Mouse (Mus musculus) bone marrow macrophage, adult 2 months (primary cell): ENCODE results near the gene A630001G21Rik. TPM values are rescaled to one million over a fixed set of nuclear protein-coding genes. Genes with fewer than 3 reads are reported as not detected.
A peak's percentile ranks its signal among the peaks of the same experiment; 100 is the strongest.

Experiments
- H3K27ac ChIP-seq: 2 replicates; pipeline ENCODE4 v1.5.1; 2012; ENCODE audit warnings: low read depth, low read length; ENCODE audit not compliant: insufficient read depth
- H3K4me1 ChIP-seq: 2 replicates; pipeline ENCODE4 v1.6.1; 2012; ENCODE audit warnings: low read length; ENCODE audit not compliant: control insufficient read depth, insufficient read depth
- H3K4me3 ChIP-seq: 2 replicates; pipeline ENCODE4 v1.5.1; 2012; ENCODE audit warnings: mild to moderate bottlenecking, low read length, moderate library complexity; ENCODE audit not compliant: insufficient read depth
- CTCF ChIP-seq: IDR thresholded peaks from 2 replicates; pipeline ENCODE4 v1.5.1; 2012; ENCODE audit warnings: low read depth, mild to moderate bottlenecking, low read length, moderate library complexity
- POLR2A ChIP-seq: IDR thresholded peaks from 2 replicates; pipeline ENCODE4 v1.6.1; 2012; ENCODE audit warnings: mild to moderate bottlenecking, low read depth, low read length, borderline replicate concordance
- polyA plus RNA-seq: library from polyadenylated mRNA; stranded (reverse); fragments of >200 nt; gene quantifications from 2 replicates; pipeline ENCODE4 v1.2.4, GENCODE M21; 2012; ENCODE audit not compliant: missing spikeins, insufficient read depth, insufficient read length

The A630001G21Rik gene
- polyA plus RNA-seq, 1 experiment = 111 TPM

DNA sequence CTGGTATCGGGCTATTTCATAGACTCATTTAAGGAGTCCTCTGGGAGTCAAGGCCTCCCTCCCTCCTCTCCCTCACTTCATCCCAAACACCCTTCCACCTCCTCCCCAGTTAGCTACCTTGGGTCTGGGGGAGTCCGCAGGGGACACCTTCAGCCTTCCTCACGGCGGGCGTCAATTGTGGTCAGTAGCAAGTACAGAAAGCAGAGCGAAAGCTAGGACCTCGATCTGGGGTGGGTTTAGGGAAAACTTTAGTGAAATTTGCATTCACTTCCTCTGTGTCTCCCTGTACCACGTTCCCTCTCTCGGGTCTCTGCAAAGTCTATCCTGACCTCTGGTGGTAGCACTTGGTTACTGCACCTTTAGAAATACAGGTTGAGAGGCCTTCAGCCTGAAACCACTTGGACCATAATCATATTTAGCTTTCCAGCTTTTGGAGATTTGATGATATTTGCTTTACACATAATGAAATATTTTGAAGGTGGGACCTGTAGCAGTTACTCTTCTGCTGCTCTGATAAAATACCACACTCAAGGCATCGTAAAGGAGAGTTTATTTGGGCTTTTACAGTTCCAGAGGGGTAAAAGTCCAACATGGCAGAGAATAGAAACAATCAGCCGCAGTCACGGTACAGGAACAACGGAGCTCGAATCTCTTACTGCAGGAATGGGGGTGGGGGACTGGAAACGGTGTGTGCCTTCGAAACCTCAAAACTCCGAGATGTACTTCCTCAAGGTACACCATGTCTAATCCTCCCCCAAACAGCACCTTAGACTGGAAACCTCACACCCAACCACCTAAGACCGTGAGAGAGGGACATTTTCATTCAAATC lies 41.9 kb downstream of the A630001G21Rik start:
- H3K27ac ChIP-seq = peak overlapping the region; percentile 86
- TF ChIP-seq CTCF = no peak
- no peak for TF ChIP-seq POLR2A
- H3K4me1 ChIP-seq = peaks cover 18% of the 10 kb centered on the region

DNA sequence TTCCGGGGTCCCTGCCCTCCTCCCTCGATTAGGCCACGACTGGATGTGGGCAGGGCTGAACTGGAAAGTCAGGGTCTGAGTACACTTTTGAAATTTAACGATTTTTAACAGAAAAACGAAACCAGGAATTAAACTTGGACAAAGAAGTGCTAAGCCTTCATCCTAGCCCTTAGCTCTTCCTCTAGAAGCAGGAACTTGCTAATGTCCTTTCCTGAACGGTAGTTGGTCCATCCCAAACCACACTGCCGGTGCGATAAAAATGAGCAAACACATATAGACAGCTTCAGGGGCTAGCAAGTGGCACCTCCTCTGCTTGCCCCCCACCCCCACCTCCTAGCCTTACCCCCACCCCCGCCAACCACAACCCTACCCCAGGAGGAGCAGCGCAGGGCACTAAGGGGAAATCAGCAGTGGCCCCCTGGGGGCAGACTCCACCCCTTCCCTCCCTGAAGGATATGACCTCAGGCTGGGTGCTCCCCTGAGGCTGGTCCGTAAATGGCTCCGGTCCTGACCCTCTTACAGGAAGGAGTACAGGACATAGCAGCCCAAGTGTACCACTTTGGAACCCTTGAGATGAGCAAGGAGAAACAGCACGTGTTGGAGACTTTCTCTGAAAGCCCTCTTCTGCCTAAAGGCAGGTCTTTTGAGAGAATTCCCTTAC lies 42.9 kb downstream of the A630001G21Rik start:
- Histone ChIP-seq H3K27ac (peak overlapping the region; percentile 86), H3K4me3 (peak overlapping the region; percentile 70), H3K4me1 (peaks cover 18% of the 10 kb centered on the region)
- TF ChIP-seq POLR2A (no peak), CTCF (no peak)

More for the DNA sequence above, 41.9 kb downstream of the A630001G21Rik start:
- peak overlapping the region; percentile 70 for H3K4me3 ChIP-seq

DNA sequence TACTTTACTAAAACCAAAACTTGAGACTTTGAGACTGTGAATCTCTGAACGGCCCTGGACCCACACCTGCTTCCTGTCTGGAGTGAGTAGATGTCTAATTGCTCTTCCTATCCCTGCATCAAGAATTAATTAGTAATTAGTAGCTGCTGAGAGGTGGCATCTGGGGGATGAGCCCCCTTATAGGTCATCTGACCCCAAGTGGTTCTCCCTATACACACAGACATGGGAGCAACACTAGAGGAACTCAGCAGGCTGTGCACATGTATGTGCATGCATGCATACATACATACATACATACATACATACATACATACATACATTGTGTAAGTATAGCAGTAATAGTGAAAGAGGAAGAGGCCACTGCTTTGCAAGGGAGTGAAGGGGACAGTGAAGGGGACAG lies 43.9 kb downstream of the A630001G21Rik start:
- TF ChIP-seq POLR2A (no peak), CTCF (no peak)
- H3K4me1 ChIP-seq = peaks cover 21% of the 10 kb centered on the region
- H3K4me3 ChIP-seq = peak overlapping the region; percentile 70
- H3K27ac ChIP-seq = peak overlapping the region; percentile 86; the same call in 1 of the 2 replicates

DNA sequence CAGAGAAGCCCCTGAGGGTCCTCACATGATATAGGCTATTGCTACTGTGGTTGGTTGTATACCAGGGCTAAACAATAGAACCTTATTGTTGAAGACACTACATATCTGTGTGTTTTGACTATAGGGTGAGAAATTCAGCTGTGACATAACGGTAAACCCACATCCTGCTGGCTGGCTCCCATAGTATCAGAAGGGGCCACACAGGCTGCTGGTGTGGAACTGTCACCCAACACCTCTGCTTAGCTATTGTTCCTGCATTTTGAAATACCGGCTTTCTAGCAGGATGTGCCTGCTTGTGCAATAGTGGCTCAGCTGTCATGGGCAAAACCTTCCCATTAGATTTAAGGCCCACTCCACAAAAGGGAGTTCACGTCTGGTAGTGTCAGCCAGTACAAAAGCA lies 45.9 kb downstream of the A630001G21Rik start:
- Histone ChIP-seq H3K4me1 (peaks cover 21% of the 10 kb centered on the region), H3K27ac (no peak overlapping the region; the same call in 1 of the 2 replicates)
- no peak for TF ChIP-seq POLR2A
- no peak for TF ChIP-seq CTCF

DNA sequence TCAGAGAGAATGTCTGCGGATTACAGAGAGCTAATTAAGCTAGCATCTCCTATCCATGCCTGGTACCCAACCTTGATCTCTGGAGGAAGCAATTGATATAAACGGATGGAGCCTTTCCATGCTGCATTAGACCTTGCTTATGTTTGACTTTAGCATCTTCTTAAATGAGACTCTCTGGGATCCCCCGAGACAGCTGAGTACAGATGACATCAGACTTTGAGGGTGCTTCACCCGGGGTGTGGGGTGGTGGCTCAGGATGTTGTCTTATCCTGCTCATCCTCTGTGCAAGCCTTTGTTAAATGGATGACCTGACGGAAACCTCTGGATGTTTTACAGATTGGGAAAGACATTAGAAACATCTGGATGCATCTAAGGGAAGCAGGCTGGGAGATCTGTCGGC lies 48.0 kb downstream of the A630001G21Rik start:
- Histone ChIP-seq H3K27ac (no peak overlapping the region), H3K4me3 (no peak overlapping the region), H3K4me1 (peaks cover 21% of the 10 kb centered on the region)
- TF ChIP-seq CTCF (no peak), POLR2A (no peak)

More for the DNA sequence above, 45.9 kb downstream of the A630001G21Rik start:
- H3K4me3 ChIP-seq = no peak overlapping the region

- no peak overlapping the region for H3K4me3 ChIP-seq
- H3K27ac ChIP-seq = no peak overlapping the region
- TF ChIP-seq CTCF (no peak), POLR2A (no peak)
- H3K4me1 ChIP-seq = no peaks in the 10 kb centered on the region
Measured at GRCm38 (mm10) chr1:85720220-85720893, 58.1 kb downstream of the A630001G21Rik start.

DNA sequence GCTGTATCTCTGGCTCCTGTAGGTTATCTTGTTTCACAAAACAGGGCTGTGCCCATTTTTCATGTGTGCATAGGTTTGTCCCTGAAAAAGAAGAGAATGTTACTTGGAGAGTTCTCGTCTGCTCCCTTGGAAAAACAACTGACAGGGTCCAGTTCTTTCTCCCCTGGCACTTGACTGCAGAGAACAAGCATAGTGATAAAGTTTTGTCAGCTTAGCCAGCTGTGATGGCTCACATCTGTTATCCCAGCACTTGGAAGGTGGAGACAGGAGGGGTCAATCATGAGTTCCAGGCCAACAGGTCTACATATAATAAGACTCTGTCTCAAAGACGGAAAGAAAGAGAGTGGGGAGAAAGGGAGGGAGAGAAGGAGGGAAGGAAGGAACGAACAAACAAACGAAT lies 59.4 kb downstream of the A630001G21Rik start:
- no peak overlapping the region for H3K27ac ChIP-seq
- H3K4me1 ChIP-seq = no peaks in the 10 kb centered on the region
- TF ChIP-seq POLR2A (no peak), CTCF (no peak)
- H3K4me3 ChIP-seq = no peak overlapping the region

DNA sequence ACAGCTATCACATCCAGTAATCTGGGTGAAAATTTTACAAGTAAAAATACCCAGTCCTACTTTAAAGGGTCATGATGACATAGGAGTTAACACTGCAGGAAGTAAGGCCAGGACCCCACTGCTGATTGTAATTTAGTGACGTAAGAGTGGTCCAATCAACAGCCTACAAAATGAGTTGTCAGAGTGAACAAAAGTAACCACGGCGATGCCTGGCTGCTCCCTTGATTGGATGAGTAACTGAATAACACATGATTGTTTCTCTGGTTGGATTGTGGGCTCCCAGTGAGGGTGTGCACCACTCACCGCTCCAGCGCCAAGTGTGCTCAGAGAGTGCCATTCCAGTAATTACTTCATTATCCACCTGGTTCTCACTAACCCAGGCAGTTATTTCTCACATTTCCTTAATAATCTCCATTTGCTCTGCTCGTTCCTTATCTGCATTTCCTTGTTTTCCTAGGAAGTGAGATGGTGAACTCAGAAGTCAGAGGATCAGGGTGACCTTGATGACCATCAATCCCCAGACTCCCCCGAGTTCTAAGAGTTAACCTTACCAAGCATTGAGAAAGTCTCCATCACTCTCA lies 61.9 kb downstream of the A630001G21Rik start:
- H3K27ac ChIP-seq = no peak overlapping the region
- H3K4me1 ChIP-seq = no peaks in the 10 kb centered on the region
- TF ChIP-seq POLR2A (no peak), CTCF (no peak)
- H3K4me3 ChIP-seq = no peak overlapping the region

DNA sequence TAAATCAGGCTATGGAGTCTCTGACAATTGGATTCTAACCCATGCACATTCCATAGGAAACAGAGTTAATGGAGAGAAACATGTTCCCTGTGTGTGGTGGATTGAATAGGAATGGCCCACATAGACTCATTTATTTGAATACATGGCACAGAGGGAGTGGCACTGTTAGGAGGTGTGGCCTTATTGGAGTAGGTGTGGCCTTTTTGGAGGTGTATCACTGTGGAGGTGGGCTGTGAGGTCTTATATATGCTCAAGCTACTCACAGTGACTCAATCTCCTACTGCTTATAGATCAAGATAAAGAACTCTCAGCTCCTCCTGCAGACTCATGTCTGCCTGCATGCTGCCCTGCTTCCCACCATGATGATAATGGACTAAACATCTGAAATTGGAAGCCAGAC lies 63.9 kb downstream of the A630001G21Rik start:
- Histone ChIP-seq H3K27ac (no peak overlapping the region), H3K4me3 (no peak overlapping the region), H3K4me1 (no peaks in the 10 kb centered on the region)
- TF ChIP-seq POLR2A = no peak
- TF ChIP-seq CTCF = no peak

DNA sequence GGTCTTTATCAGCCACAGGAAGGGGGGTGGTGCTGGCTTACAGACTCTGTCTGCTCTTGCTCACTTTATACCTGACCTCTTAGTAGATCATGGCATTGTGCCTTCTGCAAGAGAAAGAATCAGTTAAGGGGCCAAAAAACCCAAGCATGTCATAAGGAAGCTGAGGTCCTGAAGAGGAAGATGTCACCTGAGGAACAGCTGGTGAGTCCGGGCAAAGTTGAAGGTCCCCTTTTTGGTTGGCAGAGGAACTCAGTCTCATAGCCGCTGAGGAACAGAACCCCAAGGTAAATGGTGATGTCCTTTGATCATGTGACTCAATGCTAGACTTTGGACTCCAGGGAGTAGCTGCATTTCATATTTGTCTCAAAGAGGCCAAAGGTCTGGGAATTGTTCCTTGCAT lies 71.7 kb downstream of the A630001G21Rik start:
- Histone ChIP-seq H3K27ac (no peak overlapping the region), H3K4me3 (no peak overlapping the region), H3K4me1 (peaks cover 11% of the 10 kb centered on the region)
- TF ChIP-seq POLR2A = no peak
- TF ChIP-seq CTCF = no peak
